Mouse (Mus musculus) spleen, adult 2 months (tissue): ENCODE measurements around the gene Spo11. TPM values are rescaled to one million over a fixed set of nuclear protein-coding genes. Genes with fewer than 3 reads are reported as not detected.

Source experiments
- DNase-seq, 2 experiments: peaks; one replicate each; pipeline versions ENCODE4 v3.0.0 to v3.0.0-alpha.2; 2012 to 2021; ENCODE audit warnings: low spot score in 2 of 2, low read depth in 1 of 2
- H3K27ac ChIP-seq: fragments of 200-500 bp; 2 replicates; pipeline ENCODE4 v1.5.1; 2012; ENCODE audit warnings: low read length, inconsistent platforms; ENCODE audit not compliant: insufficient read depth
- H3K27me3 ChIP-seq: fragments of 200-500 bp; 2 replicates; pipeline ENCODE4 v1.6.1; 2012; ENCODE audit warnings: mild to moderate bottlenecking, moderate library complexity, low read length, inconsistent platforms; ENCODE audit not compliant: control insufficient read depth, insufficient read depth
- H3K36me3 ChIP-seq: fragments of 200-500 bp; 2 replicates; pipeline ENCODE4 v1.6.1; 2012; ENCODE audit warnings: mild to moderate bottlenecking, low read length, inconsistent platforms; ENCODE audit not compliant: control insufficient read depth, insufficient read depth
- H3K4me1 ChIP-seq: fragments of 200-500 bp; 2 replicates; pipeline ENCODE4 v1.6.1; 2011; ENCODE audit warnings: inconsistent platforms; ENCODE audit not compliant: control insufficient read depth, insufficient read depth, insufficient read length
- H3K4me3 ChIP-seq: fragments of 200-500 bp; 2 replicates; pipeline ENCODE4 v1.5.1; 2011; ENCODE audit warnings: mild to moderate bottlenecking, inconsistent platforms; ENCODE audit not compliant: insufficient read depth, insufficient read length; ENCODE audit errors: extremely low read depth
- CTCF ChIP-seq: fragments of 200-500 bp; IDR thresholded peaks from 2 replicates; pipeline ENCODE4 v1.5.1; 2011; ENCODE audit warnings: mild to moderate bottlenecking, inconsistent platforms; ENCODE audit not compliant: insufficient read depth, insufficient read length, insufficient replicate concordance; ENCODE audit errors: extremely low read depth
- POLR2A ChIP-seq: fragments of 200-500 bp; IDR thresholded peaks from 2 replicates; pipeline ENCODE4 v1.6.1; 2011; ENCODE audit warnings: low read depth, low read length, inconsistent platforms
- WGBS: fragments of 180-500 bp; shearing (Covaris S2); methylation state at CpG from one replicate; pipeline ENCODE4 v1.1.7; 2018; 5-methylcytosine and 5-hydroxymethylcytosine counted together
- polyA plus RNA-seq: library from polyadenylated mRNA; depleted of rRNA; stranded (reverse); fragments of >200 nt; gene quantifications from 2 replicates; pipeline ENCODE4 v1.2.3, GENCODE M21; 2012

Spo11 gene
- polyA plus RNA-seq, 1 experiment = 0.98 TPM

DNA sequence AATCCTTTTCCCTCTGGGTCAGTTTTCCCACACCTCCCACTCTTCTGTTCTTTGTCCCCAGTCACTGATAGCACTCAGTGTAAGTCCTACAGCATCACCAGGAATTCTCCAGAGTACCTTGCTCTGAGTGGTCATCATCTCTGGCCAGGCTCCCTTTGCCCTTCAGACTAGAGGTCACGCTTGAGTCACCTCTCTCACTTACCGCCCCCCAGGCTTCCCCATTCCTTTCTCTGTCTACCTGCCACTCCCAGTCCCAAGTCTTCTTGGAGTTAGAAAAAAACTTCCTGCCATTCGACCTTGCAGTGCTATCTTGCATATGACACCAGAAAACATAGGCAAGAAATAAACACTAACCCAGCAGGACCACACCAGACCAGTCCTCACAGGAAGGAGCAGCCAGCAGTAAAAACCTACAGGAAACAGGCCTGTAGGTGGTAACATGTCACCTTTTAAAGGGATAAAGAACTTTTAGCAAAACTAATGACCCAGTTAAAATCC lies 32.8 kb downstream of the Spo11 start:
- H3K36me3 ChIP-seq = peaks cover 65% of the 10 kb centered on the region
- no peaks in the 10 kb centered on the region for H3K4me1 ChIP-seq
- no peak for DNase-seq

DNA sequence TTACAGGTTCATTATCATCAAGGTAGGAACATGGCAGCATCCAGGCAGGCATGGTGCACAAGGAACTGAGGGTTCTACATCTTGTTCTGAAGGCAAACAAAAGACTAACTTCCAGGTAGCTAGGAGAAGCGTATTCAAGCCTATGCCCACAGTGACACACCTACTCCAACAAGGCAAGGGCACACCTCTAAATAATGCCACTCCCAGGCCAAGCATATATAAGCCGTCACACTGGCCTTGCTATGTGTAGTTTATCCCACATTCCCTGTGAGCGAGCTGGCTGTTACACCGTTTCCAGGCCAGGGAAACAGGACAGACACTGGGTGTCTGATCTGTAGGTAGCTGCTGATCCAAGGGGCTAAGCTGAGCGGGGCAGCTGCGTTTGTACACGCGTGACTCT lies 33.9 kb downstream of the Spo11 start:
- Histone ChIP-seq H3K4me1 (no peaks in the 10 kb centered on the region), H3K4me3 (no peak overlapping the region), H3K27me3 (no peaks in the 10 kb centered on the region), H3K27ac (no peak overlapping the region), H3K36me3 (peaks cover 59% of the 10 kb centered on the region)
- DNase-seq = no peak
- 97% methylated on average over 8 of the region's 8 CpGs for WGBS
- TF ChIP-seq POLR2A (no peak), CTCF (no peak)

More for the DNA sequence above, 32.8 kb downstream of the Spo11 start:
- TF ChIP-seq POLR2A (no peak), CTCF (no peak)
- 79% methylated on average over 3 of the region's 3 CpGs for WGBS
- no peak overlapping the region for H3K4me3 ChIP-seq
- no peaks in the 10 kb centered on the region for H3K27me3 ChIP-seq
- H3K27ac ChIP-seq = no peak overlapping the region

GRCm38 (mm10) chr2:173014741-173015287 lies 37.3 kb downstream of the Spo11 start:
- TF ChIP-seq POLR2A (no peak), CTCF (no peak)
- Histone ChIP-seq H3K27ac (no peak overlapping the region), H3K4me1 (peaks cover 16% of the 10 kb centered on the region; the same call in 1 of the 2 replicates), H3K36me3 (peaks cover 34% of the 10 kb centered on the region), H3K4me3 (no peak overlapping the region), H3K27me3 (no peaks in the 10 kb centered on the region)
- DNase-seq = no peak
- WGBS = 79% methylated on average over 7 of the region's 7 CpGs

GRCm38 (mm10) chr2:173017940-173018339 lies 40.4 kb downstream of the Spo11 start:
- no peak for TF ChIP-seq CTCF
- TF ChIP-seq POLR2A = no peak
- H3K36me3 ChIP-seq = peaks cover 13% of the 10 kb centered on the region
- H3K4me1 ChIP-seq = peaks cover 24% of the 10 kb centered on the region; the same call in 1 of the 2 replicates
- peak overlapping the region; percentile 56 for H3K27ac ChIP-seq
- no peak for DNase-seq
- H3K27me3 ChIP-seq = no peaks in the 10 kb centered on the region
- 9% methylated on average over 6 of the region's 6 CpGs for WGBS
- H3K4me3 ChIP-seq = no peak overlapping the region

GRCm38 (mm10) chr2:173018618-173019017 lies 41.1 kb downstream of the Spo11 start:
- peaks cover 12% of the 10 kb centered on the region; the same call in 1 of the 2 replicates for H3K36me3 ChIP-seq
- H3K27ac ChIP-seq = peak overlapping the region; percentile 21; the same call in 1 of the 2 replicates
- no peak for DNase-seq
- H3K4me1 ChIP-seq = peaks cover 24% of the 10 kb centered on the region; the same call in 1 of the 2 replicates
- H3K27me3 ChIP-seq = no peaks in the 10 kb centered on the region
- TF ChIP-seq POLR2A (no peak), CTCF (no peak)
- 32% methylated on average over 8 of the region's 8 CpGs for WGBS
- no peak overlapping the region for H3K4me3 ChIP-seq

DNA sequence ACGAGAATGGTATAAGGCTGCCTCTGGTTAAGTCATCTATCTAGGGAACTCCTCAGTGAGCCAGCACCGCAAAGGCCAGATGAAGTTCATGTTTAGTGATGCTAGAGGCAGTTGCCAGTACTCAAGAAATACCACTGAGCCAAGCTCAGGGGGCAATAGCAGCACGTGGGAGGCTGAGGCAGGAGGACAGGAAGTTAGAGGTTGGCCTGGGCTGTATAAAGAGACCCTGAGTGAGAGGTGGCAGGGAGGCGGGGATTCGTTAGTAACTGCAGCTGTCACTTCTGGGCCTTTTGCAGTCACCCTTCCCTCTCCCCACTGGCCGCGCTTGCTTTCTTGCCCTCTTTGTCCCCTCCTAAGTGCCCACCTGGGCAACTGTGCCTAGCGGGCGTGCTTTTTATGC lies 41.8 kb downstream of the Spo11 start:
- H3K4me1 ChIP-seq = peaks cover 28% of the 10 kb centered on the region; the same call in 1 of the 2 replicates
- no peak for DNase-seq
- peaks cover 12% of the 10 kb centered on the region for H3K36me3 ChIP-seq
- H3K4me3 ChIP-seq = peak overlapping the region; percentile 60; the same call in 1 of the 2 replicates
- no peak for TF ChIP-seq POLR2A
- TF ChIP-seq CTCF = no peak
- 8% methylated on average over 9 of the region's 9 CpGs for WGBS
- H3K27ac ChIP-seq = peak overlapping the region; percentile 54; the same call in 1 of the 2 replicates
- no peaks in the 10 kb centered on the region for H3K27me3 ChIP-seq

DNA sequence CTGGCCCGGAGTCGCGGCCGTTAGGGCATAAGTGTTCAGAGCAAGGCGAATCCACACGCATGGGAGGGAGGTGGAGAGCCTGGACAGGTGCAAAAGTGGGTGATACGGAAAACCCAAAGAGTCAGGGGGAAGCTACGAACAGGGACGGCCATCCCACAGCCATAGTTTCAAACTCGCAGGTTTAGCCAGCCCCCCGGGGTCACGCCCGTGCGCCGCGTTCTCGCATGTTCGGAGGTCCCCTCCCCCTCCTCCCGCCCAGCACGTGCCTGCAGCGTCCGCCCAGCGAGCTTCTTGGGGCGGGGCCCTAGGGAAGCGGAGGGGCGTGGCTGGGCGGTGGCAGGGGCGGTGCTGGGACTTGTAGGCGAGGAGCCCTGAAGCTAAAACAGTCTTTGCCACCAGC lies 42.3 kb downstream of the Spo11 start:
- no peak for TF ChIP-seq POLR2A
- no peak for TF ChIP-seq CTCF
- H3K27ac ChIP-seq = peak overlapping the region; percentile 54; the same call in 1 of the 2 replicates
- peaks cover 31% of the 10 kb centered on the region; the same call in 1 of the 2 replicates for H3K4me1 ChIP-seq
- under 1% methylated on average over 29 of the region's 29 CpGs for WGBS
- H3K27me3 ChIP-seq = no peaks in the 10 kb centered on the region
- H3K4me3 ChIP-seq = peak overlapping the region; percentile 60
- peak; percentile 76 to 93 for DNase-seq
- H3K36me3 ChIP-seq = peaks cover 16% of the 10 kb centered on the region
